Mouse (Mus musculus) spleen, adult 2 months (tissue): ENCODE measurements around the gene Thsd7b. TPM values are rescaled to one million over a fixed set of nuclear protein-coding genes. Genes with fewer than 3 reads are reported as not detected.

ENCODE experiments used
- DNase-seq, 2 experiments: peaks; one replicate each; pipeline versions ENCODE4 v3.0.0 to v3.0.0-alpha.2; 2012 to 2021; ENCODE audit warnings: low spot score in 2 of 2, low read depth in 1 of 2
- H3K27ac ChIP-seq: fragments of 200-500 bp; 2 replicates; pipeline ENCODE4 v1.5.1; 2012; ENCODE audit warnings: low read length, inconsistent platforms; ENCODE audit not compliant: insufficient read depth
- H3K27me3 ChIP-seq: fragments of 200-500 bp; 2 replicates; pipeline ENCODE4 v1.6.1; 2012; ENCODE audit warnings: mild to moderate bottlenecking, moderate library complexity, low read length, inconsistent platforms; ENCODE audit not compliant: control insufficient read depth, insufficient read depth
- H3K36me3 ChIP-seq: fragments of 200-500 bp; 2 replicates; pipeline ENCODE4 v1.6.1; 2012; ENCODE audit warnings: mild to moderate bottlenecking, low read length, inconsistent platforms; ENCODE audit not compliant: control insufficient read depth, insufficient read depth
- H3K4me1 ChIP-seq: fragments of 200-500 bp; 2 replicates; pipeline ENCODE4 v1.6.1; 2011; ENCODE audit warnings: inconsistent platforms; ENCODE audit not compliant: control insufficient read depth, insufficient read depth, insufficient read length
- H3K4me3 ChIP-seq: fragments of 200-500 bp; 2 replicates; pipeline ENCODE4 v1.5.1; 2011; ENCODE audit warnings: mild to moderate bottlenecking, inconsistent platforms; ENCODE audit not compliant: insufficient read depth, insufficient read length; ENCODE audit errors: extremely low read depth
- CTCF ChIP-seq: fragments of 200-500 bp; IDR thresholded peaks from 2 replicates; pipeline ENCODE4 v1.5.1; 2011; ENCODE audit warnings: mild to moderate bottlenecking, inconsistent platforms; ENCODE audit not compliant: insufficient read depth, insufficient read length, insufficient replicate concordance; ENCODE audit errors: extremely low read depth
- POLR2A ChIP-seq: fragments of 200-500 bp; IDR thresholded peaks from 2 replicates; pipeline ENCODE4 v1.6.1; 2011; ENCODE audit warnings: low read depth, low read length, inconsistent platforms
- WGBS: fragments of 180-500 bp; shearing (Covaris S2); methylation state at CpG from one replicate; pipeline ENCODE4 v1.1.7; 2018; 5-methylcytosine and 5-hydroxymethylcytosine counted together
- polyA plus RNA-seq: library from polyadenylated mRNA; depleted of rRNA; stranded (reverse); fragments of >200 nt; gene quantifications from 2 replicates; pipeline ENCODE4 v1.2.3, GENCODE M21; 2012

Gene Thsd7b
- polyA plus RNA-seq, 1 experiment = 0.11 TPM

GRCm38 (mm10) chr1:129843416-129843815, 570.3 kb downstream of the Thsd7b start:
- 40% methylated on average over 2 of the region's 2 CpGs for WGBS
- Histone ChIP-seq H3K27ac (no peak overlapping the region), H3K4me3 (no peak overlapping the region), H3K36me3 (no peaks in the 10 kb centered on the region), H3K4me1 (no peaks in the 10 kb centered on the region), H3K27me3 (no peaks in the 10 kb centered on the region)
- no peak for TF ChIP-seq POLR2A
- no peak for TF ChIP-seq CTCF
- DNase-seq = no peak

- H3K4me1 ChIP-seq = no peaks in the 10 kb centered on the region
- WGBS = 82% methylated on average over 5 of the region's 5 CpGs
- H3K27ac ChIP-seq = no peak overlapping the region
- no peak overlapping the region for H3K4me3 ChIP-seq
- no peaks in the 10 kb centered on the region for H3K36me3 ChIP-seq
- DNase-seq = no peak
- no peaks in the 10 kb centered on the region for H3K27me3 ChIP-seq
- TF ChIP-seq CTCF (no peak), POLR2A (no peak)
Measured at GRCm38 (mm10) chr1:129850007-129850564, 577.0 kb downstream of the Thsd7b start.

- no peak for TF ChIP-seq CTCF
- no peak for TF ChIP-seq POLR2A
- Histone ChIP-seq H3K27me3 (no peaks in the 10 kb centered on the region), H3K4me1 (no peaks in the 10 kb centered on the region), H3K4me3 (no peak overlapping the region), H3K36me3 (no peaks in the 10 kb centered on the region), H3K27ac (no peak overlapping the region)
- no peak for DNase-seq
- 64% methylated on average over 6 of the region's 6 CpGs for WGBS
Measured at GRCm38 (mm10) chr1:129867714-129868113, 594.6 kb downstream of the Thsd7b start.

GRCm38 (mm10) chr1:129874355-129874754, 601.3 kb downstream of the Thsd7b start:
- Histone ChIP-seq H3K27me3 (no peaks in the 10 kb centered on the region), H3K27ac (no peak overlapping the region), H3K4me1 (no peaks in the 10 kb centered on the region), H3K4me3 (no peak overlapping the region), H3K36me3 (no peaks in the 10 kb centered on the region)
- DNase-seq = no peak
- WGBS = 88% methylated on average over 4 of the region's 4 CpGs
- TF ChIP-seq POLR2A (no peak), CTCF (no peak)

GRCm38 (mm10) chr1:129887861-129888260, 614.8 kb downstream of the Thsd7b start:
- Histone ChIP-seq H3K4me3 (no peak overlapping the region), H3K4me1 (no peaks in the 10 kb centered on the region), H3K27me3 (no peaks in the 10 kb centered on the region), H3K27ac (no peak overlapping the region), H3K36me3 (no peaks in the 10 kb centered on the region)
- no peak for TF ChIP-seq CTCF
- TF ChIP-seq POLR2A = no peak
- DNase-seq = no peak
- 41% methylated on average over 1 of the region's 1 CpGs for WGBS

- Histone ChIP-seq H3K27me3 (no peaks in the 10 kb centered on the region), H3K4me3 (no peak overlapping the region), H3K27ac (no peak overlapping the region), H3K36me3 (no peaks in the 10 kb centered on the region), H3K4me1 (no peaks in the 10 kb centered on the region)
- WGBS = 82% methylated on average over 5 of the region's 5 CpGs
- no peak for TF ChIP-seq POLR2A
- TF ChIP-seq CTCF = no peak
- DNase-seq = no peak
Measured at GRCm38 (mm10) chr1:129898121-129898520, 625.0 kb downstream of the Thsd7b start.

- 68% methylated on average over 4 of the region's 4 CpGs for WGBS
- H3K4me3 ChIP-seq = no peak overlapping the region
- DNase-seq = no peak
Measured at GRCm38 (mm10) chr1:129915484-129915883, 642.4 kb downstream of the Thsd7b start.

More at GRCm38 (mm10) chr1:129915484-129915883, 642.4 kb downstream of the Thsd7b start:
- Histone ChIP-seq H3K27me3 (no peaks in the 10 kb centered on the region), H3K27ac (no peak overlapping the region), H3K36me3 (no peaks in the 10 kb centered on the region), H3K4me1 (no peaks in the 10 kb centered on the region)
- TF ChIP-seq POLR2A (no peak), CTCF (no peak)
